ENCODE assay signal across 9 mouse cellular contexts in genomic region chr6:134700451-134701210, GRCm38 (mm10).
A peak's percentile ranks its signal among the peaks of the same experiment; 100 is the strongest.
DNase-seq lines count a peak whose midpoint lies in the region; ATAC-seq lines count a peak whose summit lies in the region.
"Had no signal": no experiment of that assay in that cellular context is flagged by ENCODE, and none has a peak within 500 bp of the region (broad histone marks: within the 10 kb centered on the region; RNA-seq: fewer than 3 reads in every experiment).

No protein-coding gene starts in this region.

- WGBS in embryonic facial prominence, embryonic 15.5 days, result 57% methylated on average over 8 of the region's 8 CpGs
- 63% methylated on average over 8 of the region's 8 CpGs for WGBS in hindbrain, embryonic 16.5 days

- H3K4me2 ChIP-seq in embryonic facial prominence, embryonic 15.5 days (replicated peaks), result no peak overlapping the region
- no peak overlapping the region for H3K4me2 ChIP-seq in hindbrain, embryonic 16.5 days (ENCODE audit: low read length)

- H3K9ac ChIP-seq in embryonic facial prominence, embryonic 15.5 days, result no peak overlapping the region
- no peak overlapping the region for H3K9ac ChIP-seq in hindbrain, embryonic 16.5 days (ENCODE audit: low read depth, low read length)

- no peak for ATAC-seq in embryonic facial prominence, embryonic 15.5 days (ENCODE audit: insufficient number of reproducible peaks, low FRiP score, low TSS enrichment, low read depth)
- no peak for ATAC-seq in hindbrain, embryonic 16.5 days

- peak; percentile 44 to 83 for DNase-seq in adrenal gland, adult (ENCODE audit: inconsistent age in 2 of 2, low spot score in 1 of 2)
- DNase-seq in adrenal gland, postnatal 4 days (ENCODE audit: low spot score in 2 of 2), result no peak
- peak; percentile 10 to 11 for DNase-seq in B cell, adult 2 months
- DNase-seq in kidney, postnatal 14 days, result peak; percentile 25
- peak; percentile 17 for DNase-seq in mesoderm, embryonic 11.5 days (ENCODE audit: low read depth, low spot score)
- no peak for DNase-seq in left cerebral cortex, adult 11 months (ENCODE audit: low spot score)

- peak overlapping the region; percentile 63 for H3K27ac ChIP-seq in embryonic facial prominence, embryonic 15.5 days (replicated peaks)
- no peak overlapping the region for H3K27ac ChIP-seq in hindbrain, embryonic 16.5 days (ENCODE audit: low read depth, low read length)

- H3K36me3 ChIP-seq in embryonic facial prominence, embryonic 15.5 days, result no peaks in the 10 kb centered on the region
- H3K36me3 ChIP-seq in hindbrain, embryonic 16.5 days (ENCODE audit: control insufficient read depth, insufficient read depth, low read length), result no peaks in the 10 kb centered on the region

- no peaks in the 10 kb centered on the region for H3K27me3 ChIP-seq in embryonic facial prominence, embryonic 15.5 days
- no peaks in the 10 kb centered on the region for H3K27me3 ChIP-seq in hindbrain, embryonic 16.5 days (replicated peaks; ENCODE audit: control insufficient read depth, insufficient read depth, low read length)
- H3K27me3 ChIP-seq: CH12.LX had no signal

- H3K9me3 ChIP-seq in embryonic facial prominence, embryonic 15.5 days (replicated peaks), result no peaks in the 10 kb centered on the region
- no peaks in the 10 kb centered on the region for H3K9me3 ChIP-seq in hindbrain, embryonic 16.5 days (ENCODE audit: control insufficient read depth, low read length)

- H3K4me3 ChIP-seq in embryonic facial prominence, embryonic 15.5 days (replicated peaks), result no peak overlapping the region
- H3K4me3 ChIP-seq in hindbrain, embryonic 16.5 days (ENCODE audit: low read length), result no peak overlapping the region

- 0 out of 2 replicates have a peak, but pooled peaks cover 9% of the 10 kb centered on the region for H3K4me1 ChIP-seq in embryonic facial prominence, embryonic 15.5 days
- no peaks in the 10 kb centered on the region for H3K4me1 ChIP-seq in hindbrain, embryonic 16.5 days (ENCODE audit: control insufficient read depth, insufficient read depth, low read depth, low read length)

Comparison
In these comparisons a context has a peak if more than half of its experiments do, and no peak if none do; other contexts are left out.
1. DNase-seq: peak in adrenal gland, adult (2 of 2), B cell, adult 2 months (2 of 2), kidney, postnatal 14 days (single experiment) and mesoderm, embryonic 11.5 days (single experiment); none in adrenal gland, postnatal 4 days (0 of 2) and left cerebral cortex, adult 11 months (single experiment).